Mouse (Mus musculus) frontal cortex, adult (tissue): ENCODE measurements at regions not wholly inside any gene's neighbourhood (a gene's known extent, or its start where the extent isn't known, plus 50 kb on each side); places are given as distances from the start of the nearest gene placed in this dataset.

Experiments
- ATAC-seq: cut with Nextera tagmentation; 2 replicates; pipeline ENCODE4 v1.9.2; 2017; ENCODE audit warnings: mild to moderate bottlenecking, moderate library complexity, mixed read lengths; ENCODE audit not compliant: low TSS enrichment

DNA sequence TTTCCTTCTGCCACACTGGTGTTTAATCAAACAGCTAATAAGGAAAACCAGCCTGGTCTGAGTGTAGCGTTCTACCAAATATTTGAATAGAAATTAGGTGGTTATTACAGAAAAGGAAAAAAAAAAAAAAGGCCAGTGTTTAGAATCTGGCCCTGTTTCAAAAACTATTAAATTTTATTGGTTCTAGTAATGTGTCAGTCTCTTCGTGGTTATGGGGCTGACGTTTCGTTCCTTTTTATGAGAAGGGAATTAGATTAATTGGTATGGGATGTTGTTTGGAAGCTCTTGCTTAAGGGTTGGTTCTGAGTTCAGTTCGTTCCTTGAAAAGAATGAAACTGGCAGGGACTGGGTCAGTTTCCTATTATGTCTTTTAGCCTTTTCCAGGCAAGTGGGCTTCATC, 241.5 kb upstream of the Mmadhc start:
- no peak for ATAC-seq

DNA sequence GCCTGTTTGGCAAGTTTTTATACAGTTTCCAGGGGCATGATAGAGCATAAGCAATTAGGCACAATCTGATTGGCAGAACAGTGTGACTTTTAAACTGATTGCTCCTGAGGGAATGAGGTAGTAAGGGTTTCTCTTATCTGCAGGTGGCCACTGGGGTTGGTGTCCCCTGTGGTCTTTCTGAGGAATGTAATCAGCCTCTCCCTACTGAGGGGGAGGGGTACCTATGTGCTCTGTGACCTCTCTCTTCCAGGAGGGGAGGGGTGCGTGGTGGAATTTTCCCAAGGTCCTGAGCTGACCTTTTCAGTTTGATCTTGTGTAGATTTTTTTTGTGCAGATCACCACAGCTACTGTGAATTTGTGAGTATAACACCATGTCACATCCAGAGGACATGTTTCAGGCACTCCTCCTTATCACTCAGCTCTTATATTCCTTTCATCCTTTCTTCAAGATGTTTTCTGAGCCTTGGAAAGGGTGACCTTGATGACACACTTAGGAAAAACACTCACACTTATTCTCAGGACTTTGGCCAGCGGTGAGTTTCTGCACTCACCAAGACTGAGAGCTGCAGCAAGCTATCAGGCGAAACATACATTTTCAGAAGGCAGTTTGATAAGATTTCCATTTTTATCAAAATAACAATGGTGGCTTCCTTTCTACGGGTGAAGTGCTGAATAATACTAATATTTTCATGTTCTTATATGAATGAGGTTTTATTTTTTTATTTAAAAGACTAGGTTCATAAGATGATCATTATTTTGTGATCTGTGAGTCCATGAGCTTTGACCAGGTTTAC, 238.7 kb upstream of the Mmadhc start:
- ATAC-seq, result no peak

- ATAC-seq, result no peak
Measured at GRCm38 (mm10) chr2:50533702-50534101, 237.1 kb upstream of the Mmadhc start.

GRCm38 (mm10) chr2:50527425-50527824, 230.8 kb upstream of the Mmadhc start:
- ATAC-seq, result no peak

GRCm38 (mm10) chr2:50524838-50525615, 228.4 kb upstream of the Mmadhc start:
- ATAC-seq, result no peak

- peak; percentile 57; the same call in 1 of the 2 replicates for ATAC-seq
Measured at GRCm38 (mm10) chr2:50520169-50520568, 223.6 kb upstream of the Mmadhc start.

- ATAC-seq, result no peak
Measured at GRCm38 (mm10) chr2:50519129-50519504, 222.5 kb upstream of the Mmadhc start.

DNA sequence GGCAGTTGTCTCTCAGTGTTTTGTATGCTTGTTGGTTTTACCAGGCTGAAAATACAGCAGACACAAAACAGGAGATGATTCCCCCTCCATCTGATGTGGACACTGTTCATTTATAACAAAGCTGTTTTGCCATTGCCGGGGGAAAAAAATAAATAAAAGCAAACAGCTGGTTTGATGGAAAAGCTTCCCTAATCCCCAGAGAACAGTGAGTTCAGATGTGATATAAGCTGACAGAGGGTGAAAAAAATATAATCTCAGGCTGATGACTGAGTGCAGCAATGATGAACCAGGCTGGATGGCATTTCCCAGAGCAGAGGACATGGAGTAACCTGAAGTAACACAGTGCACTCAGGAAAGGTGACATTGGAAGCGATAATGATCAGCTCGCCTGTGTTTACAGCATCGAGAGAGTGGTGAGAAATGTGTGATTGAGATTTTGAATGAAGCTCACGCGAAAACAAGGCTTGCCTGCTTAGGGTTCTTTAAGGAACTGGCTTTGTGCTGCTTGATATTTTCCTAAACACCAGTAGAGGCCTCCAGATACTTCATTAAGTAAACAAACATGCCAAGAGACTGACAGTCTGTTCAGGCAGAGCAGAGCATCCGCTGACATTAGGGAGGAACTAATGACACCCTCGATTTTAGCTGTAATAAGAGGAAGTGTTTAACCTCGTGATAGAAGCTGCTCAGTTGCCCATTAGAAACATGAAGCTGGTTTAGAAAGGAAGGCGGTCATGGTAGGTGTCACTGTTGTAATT, 221.9 kb upstream of the Mmadhc start:
- ATAC-seq, result no peak

DNA sequence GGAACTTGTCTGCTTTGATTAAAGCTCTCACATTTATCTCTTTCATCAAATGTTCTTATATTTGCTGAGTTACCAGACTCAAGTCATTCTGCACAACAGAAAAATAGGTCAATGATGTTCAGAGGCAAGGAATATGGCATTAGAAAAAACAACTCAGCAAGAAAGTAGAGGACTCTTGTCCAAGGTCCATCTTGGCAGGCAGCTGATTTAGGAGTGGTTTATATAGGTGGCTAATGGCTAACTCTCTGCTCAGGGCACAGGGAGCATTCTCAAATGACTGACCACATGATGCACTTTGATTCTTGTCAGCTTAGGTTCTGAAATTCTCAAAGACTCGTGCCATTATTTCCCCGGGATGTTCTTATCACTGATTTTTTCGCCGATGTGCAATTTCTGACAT, 216.7 kb upstream of the Mmadhc start:
- no peak for ATAC-seq

DNA sequence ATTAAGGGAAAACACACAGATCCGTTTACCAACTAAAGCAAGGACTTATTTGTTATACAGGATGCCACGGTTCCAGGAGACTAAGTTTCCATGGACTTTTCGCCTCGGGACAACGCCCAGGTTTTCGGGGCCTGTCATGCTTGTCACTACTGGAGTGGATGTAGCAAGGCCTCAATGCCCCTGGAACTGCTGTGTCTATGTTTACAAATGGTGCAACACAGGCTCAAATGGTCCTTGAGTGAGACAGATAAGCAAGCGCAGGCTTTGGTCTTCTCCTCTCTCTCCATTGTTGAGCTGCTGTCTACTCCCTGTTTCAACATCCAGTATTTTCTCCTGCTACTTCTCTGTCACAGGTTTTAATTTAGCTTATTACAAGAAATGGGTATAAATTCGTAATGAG, 202.1 kb upstream of the Mmadhc start:
- no peak for ATAC-seq

DNA sequence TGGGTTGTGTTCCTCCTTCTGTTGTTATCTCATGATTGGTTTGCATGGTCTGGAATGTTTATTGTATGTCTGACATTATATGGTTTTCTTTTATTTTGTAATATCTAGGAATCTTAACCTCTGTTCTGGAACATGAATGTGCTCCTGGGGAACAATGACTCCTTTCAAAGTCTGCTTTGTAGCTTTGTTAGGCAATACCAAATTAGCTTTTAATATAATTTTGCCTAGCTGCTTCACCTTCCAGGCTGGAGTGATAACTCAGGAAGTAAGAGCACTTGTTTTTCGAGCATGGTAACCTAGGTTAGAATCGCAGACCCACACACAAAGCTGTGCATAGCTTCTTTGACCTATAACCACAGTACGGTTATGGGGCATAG, 199.4 kb upstream of the Mmadhc start:
- no peak for ATAC-seq

DNA sequence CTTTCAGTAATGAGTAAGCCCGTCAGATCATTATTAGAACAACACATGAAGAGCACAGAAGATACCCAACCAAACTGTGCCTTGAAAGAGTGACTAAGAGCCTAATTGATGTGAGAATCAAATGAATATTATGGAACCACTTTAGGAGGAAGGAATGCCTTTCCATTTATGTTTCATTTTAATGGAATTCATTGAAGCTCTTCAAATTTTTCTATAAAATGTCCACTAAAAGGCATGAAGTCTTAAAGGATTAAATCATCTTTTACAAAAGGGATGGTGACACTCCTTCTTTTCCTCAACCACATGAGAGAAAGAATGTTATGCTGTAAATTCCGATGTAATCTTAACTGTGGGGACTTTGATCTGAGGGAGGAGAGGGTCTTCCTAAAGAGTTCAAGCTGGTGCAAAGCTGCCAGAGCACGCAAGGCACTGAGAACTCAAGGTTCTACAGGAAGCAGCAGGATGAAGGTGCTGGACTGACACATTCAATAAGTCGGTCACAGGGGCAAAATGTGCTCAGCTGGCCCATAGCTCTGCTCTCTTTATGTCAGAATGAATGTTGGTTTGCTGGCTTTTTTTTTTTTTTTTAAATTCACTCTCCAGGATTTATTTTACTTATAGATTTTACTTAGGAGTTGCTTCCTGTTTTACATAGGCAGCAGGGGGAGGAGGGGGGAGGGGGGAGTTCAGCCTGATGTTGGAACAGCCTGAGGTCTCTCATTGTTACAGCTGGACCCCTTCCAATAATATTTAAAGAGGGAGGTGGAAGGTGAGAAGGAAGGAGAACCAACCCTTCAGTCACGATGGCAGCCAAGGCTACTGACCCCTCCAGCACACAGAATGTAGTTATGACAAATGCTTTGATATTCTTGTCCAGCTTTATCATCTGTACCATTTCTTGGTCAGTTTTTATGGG, 198.8 kb upstream of the Mmadhc start:
- no peak for ATAC-seq

GRCm38 (mm10) chr2:50493597-50494335, 197.2 kb upstream of the Mmadhc start:
- ATAC-seq, result no peak

DNA sequence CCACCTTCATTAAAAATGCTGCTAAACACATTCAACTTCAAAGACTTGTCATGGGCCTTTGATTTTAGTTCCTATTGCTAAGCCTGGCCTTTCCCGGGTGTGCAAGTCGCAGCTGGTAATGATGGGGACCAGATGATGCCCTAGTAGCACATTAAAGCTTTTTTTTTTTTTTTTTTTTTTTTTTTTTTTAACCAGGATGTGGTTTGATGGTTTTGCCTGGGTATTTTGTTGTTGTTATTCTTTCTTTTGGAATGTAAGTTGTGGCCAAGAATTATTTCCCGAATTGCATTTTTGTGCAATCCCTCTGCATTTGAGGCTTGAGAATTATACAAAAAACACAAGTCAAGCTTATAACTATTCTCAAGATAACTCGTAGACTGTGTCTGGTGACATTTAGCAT, 167.2 kb upstream of the Mmadhc start:
- no peak for ATAC-seq

DNA sequence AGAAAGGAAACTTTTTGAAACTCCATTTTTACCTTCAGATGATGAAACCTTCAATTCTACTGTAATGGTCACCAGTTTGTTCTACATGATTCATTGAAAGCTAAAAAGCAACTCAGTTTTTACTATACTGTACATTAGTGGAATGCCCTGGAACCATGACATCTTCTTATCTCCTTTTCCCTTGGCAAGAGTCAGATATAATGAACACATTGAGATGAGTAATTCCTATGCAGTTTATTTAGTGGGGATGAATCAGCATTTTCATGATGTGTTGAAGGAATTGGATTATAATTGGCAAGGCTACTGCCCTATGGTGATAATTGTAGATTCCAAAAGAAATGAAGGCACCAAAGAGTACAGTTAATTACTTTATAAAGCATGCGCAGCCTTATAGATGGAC, 165.8 kb upstream of the Mmadhc start:
- ATAC-seq, result no peak

- ATAC-seq, result no peak
Measured at GRCm38 (mm10) chr2:50456654-50457053, 160.1 kb upstream of the Mmadhc start.

- ATAC-seq, result 0 out of 2 replicates have a peak, but pooled peaks have one; percentile 8
Measured at GRCm38 (mm10) chr2:50448117-50448516, 151.5 kb upstream of the Mmadhc start.

DNA sequence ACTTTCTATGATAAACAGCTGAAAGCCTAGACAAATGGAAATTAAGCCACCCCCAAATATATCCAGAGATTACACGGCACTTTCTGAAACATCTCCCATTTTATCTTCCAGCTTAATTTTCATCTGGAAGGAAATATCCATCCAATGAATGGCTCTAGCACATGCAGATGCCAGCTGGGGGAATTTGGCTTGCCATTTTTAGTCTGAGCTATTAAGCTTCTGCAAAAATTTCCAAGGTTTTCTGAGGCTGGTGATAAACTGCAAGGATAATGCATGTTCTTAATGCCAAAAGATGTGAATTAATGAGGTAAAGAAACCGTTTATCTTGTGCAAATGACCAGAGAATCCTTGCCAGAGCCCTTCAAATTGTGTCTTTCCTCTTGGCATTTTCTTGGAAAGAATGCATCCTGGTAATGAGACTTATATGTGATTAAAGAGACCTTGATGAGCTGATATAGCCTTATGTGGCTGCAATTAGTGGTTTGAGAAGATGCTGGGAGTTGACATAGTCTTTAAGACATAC, 149.4 kb upstream of the Mmadhc start:
- ATAC-seq, result peak; percentile 42

DNA sequence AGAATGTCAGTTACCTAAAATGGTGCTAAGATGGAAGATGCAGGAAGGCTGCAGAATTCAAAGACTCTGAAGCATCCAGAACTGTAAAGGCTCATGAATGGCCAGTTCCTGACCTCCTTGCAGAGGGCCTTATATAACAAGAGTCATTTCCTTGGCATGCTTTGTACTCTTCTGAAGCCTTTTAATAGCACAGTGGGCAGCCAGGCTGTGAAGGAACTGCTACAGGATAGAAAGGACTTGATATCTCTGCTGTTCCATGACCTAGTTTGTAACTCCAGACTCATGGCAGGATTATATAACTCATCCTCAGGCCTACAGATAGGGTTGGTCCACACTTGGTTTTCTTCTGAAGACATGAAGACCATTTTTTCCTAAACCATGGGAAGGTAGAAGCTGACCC, 143.7 kb upstream of the Mmadhc start:
- peak; percentile 72 for ATAC-seq

- ATAC-seq, result no peak
Measured at GRCm38 (mm10) chr2:50433166-50433565, 136.6 kb upstream of the Mmadhc start.
